Comparison of ENCODE assay signal across 24 mouse cellular contexts in the genomic region with DNA sequence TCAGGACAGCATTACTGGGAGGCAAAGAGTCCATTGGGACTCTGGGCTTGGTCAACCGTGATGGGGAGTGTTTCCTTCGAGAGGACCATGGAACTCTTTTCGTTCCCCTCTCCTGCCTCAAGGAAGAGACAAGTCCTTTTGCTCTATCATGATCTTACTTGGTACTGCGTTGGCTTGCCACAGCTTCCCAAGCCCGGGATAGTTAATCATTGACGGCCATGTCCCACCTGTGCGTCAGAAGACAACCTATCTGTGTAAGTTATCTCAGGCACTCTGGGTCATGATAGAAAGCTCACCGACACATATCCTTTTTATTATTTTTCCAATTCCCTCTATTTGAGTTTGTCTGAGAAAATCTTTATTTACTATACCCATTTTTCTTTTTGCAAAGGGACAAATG. TPM values are rescaled to one million over a fixed set of nuclear protein-coding genes. Genes with fewer than 3 reads are reported as not detected.
"Had no signal": no experiment of that assay in that cellular context is flagged by ENCODE, and none has a peak within 500 bp of the region (broad histone marks: within the 10 kb centered on the region; RNA-seq: fewer than 3 reads in every experiment).

No protein-coding gene starts in this region.

- H3K4me1 ChIP-seq: heart, embryonic 10.5 days; heart, embryonic 12.5 days; hindbrain, embryonic 13.5 days; hindbrain, embryonic 15.5 days; kidney, embryonic 15.5 days; limb, embryonic 10.5 days; limb, embryonic 12.5 days; liver, embryonic 13.5 days; liver, embryonic 15.5 days had no signal

- H3K4me3 ChIP-seq: heart, embryonic 10.5 days; heart, embryonic 12.5 days; hindbrain, embryonic 13.5 days; hindbrain, embryonic 15.5 days; kidney, embryonic 15.5 days; layer of hippocampus, adult 2 months; left cerebral cortex, adult 2 months; limb, embryonic 10.5 days; limb, embryonic 12.5 days; liver, embryonic 13.5 days; liver, embryonic 15.5 days had no signal

- H3K9me3 ChIP-seq: heart, embryonic 10.5 days; heart, embryonic 12.5 days; hindbrain, embryonic 13.5 days; hindbrain, embryonic 15.5 days; kidney, embryonic 15.5 days; limb, embryonic 10.5 days; limb, embryonic 12.5 days; liver, embryonic 15.5 days had no signal

- ATAC-seq: hindbrain, postnatal 0 days had no signal

- H3K36me3 ChIP-seq: heart, embryonic 10.5 days; heart, embryonic 12.5 days; hindbrain, embryonic 13.5 days; hindbrain, embryonic 15.5 days; kidney, embryonic 15.5 days; limb, embryonic 10.5 days; limb, embryonic 12.5 days; liver, embryonic 13.5 days; liver, embryonic 15.5 days had no signal

- H3K4me2 ChIP-seq: heart, embryonic 12.5 days; hindbrain, embryonic 13.5 days; hindbrain, embryonic 15.5 days; kidney, embryonic 15.5 days; limb, embryonic 12.5 days; liver, embryonic 11.5 days; liver, embryonic 13.5 days; liver, embryonic 15.5 days had no signal

- DNase-seq: gastrocnemius, postnatal 14 days; gastrocnemius, postnatal 36 days; heart, adult 18-20 months; heart, postnatal 10 days; heart, postnatal 36 days; kidney, adult 18-20 months; kidney, adult 9 months; kidney, postnatal 14 days; liver; liver, embryonic 13.5 days had no signal

- H3K9ac ChIP-seq: heart, embryonic 12.5 days; hindbrain, embryonic 13.5 days; hindbrain, embryonic 15.5 days; kidney, embryonic 15.5 days; limb, embryonic 12.5 days; liver, embryonic 13.5 days; liver, embryonic 15.5 days had no signal

- H3K27me3 ChIP-seq: heart, embryonic 12.5 days; hindbrain, embryonic 13.5 days; hindbrain, embryonic 15.5 days; kidney, embryonic 15.5 days; limb, embryonic 12.5 days; liver, embryonic 13.5 days; liver, embryonic 15.5 days had no signal

- H3K27ac ChIP-seq: heart, embryonic 10.5 days; hindbrain, embryonic 13.5 days; hindbrain, embryonic 15.5 days; hindbrain, postnatal 0 days; kidney, embryonic 15.5 days; kidney, postnatal 0 days; layer of hippocampus, adult 2 months; left cerebral cortex, adult 2 months; limb, embryonic 10.5 days; limb, embryonic 12.5 days; liver, embryonic 13.5 days; liver, embryonic 15.5 days had no signal

RNA-seq across cellular contexts. Expression of a gene that starts 20.1 kb away (rescaled TPM):
- total RNA-seq: hematopoietic stem cell, adult 5-6 weeks had no signal
